8 mouse cellular contexts compared by ENCODE assay signal in genomic region chr9:79617336-79617735, GRCm38 (mm10).
DNase-seq lines count a peak whose midpoint lies in the region; ATAC-seq and TF ChIP-seq lines count a peak whose summit lies in the region.

No protein-coding gene starts in this region.

- no peak for TF ChIP-seq CTCF in ES-Bruce4 (IDR thresholded peaks at IDR 0.05; ENCODE audit: low read depth, low read length)

- H3K9ac ChIP-seq in ES-Bruce4 (ENCODE audit: low read depth, poor library complexity, severe bottlenecking): no peak overlapping the region
- H3K9ac ChIP-seq in heart, embryonic 12.5 days: no peak overlapping the region
- no peak overlapping the region for H3K9ac ChIP-seq in liver, embryonic 12.5 days

- H3K4me2 ChIP-seq in heart, embryonic 12.5 days: no peak overlapping the region
- no peak overlapping the region for H3K4me2 ChIP-seq in liver, embryonic 12.5 days

- no peaks in the 10 kb centered on the region for H3K36me3 ChIP-seq in ES-Bruce4 (ENCODE audit: control insufficient read depth, insufficient read depth, low read length, poor library complexity, severe bottlenecking)
- peaks cover 3% of the 10 kb centered on the region; the same call in 1 of the 2 replicates for H3K36me3 ChIP-seq in heart, embryonic 12.5 days
- H3K36me3 ChIP-seq in liver, embryonic 12.5 days: no peaks in the 10 kb centered on the region

- DNase-seq in adrenal gland, postnatal 14 days: peak; percentile 28
- no peak for DNase-seq in adrenal gland, adult 2 months
- no peak for DNase-seq in layer of hippocampus, adult 8-10 months (ENCODE audit: low spot score in 2 of 2)
- DNase-seq in layer of hippocampus, adult 18-20 months (ENCODE audit: low spot score in 2 of 2): no peak
- DNase-seq in right cerebral cortex, postnatal 14 days: no peak

- no peaks in the 10 kb centered on the region for H3K27me3 ChIP-seq in ES-Bruce4 (ENCODE audit: control insufficient read depth, insufficient read depth, low read length, poor library complexity, severe bottlenecking)
- H3K27me3 ChIP-seq in heart, embryonic 12.5 days (replicated peaks): no peaks in the 10 kb centered on the region
- H3K27me3 ChIP-seq in liver, embryonic 12.5 days (replicated peaks): no peaks in the 10 kb centered on the region

- no peak overlapping the region for H3K27ac ChIP-seq in ES-Bruce4 (ENCODE audit: insufficient read depth, low read length)
- peak overlapping the region; percentile 66 for H3K27ac ChIP-seq in heart, embryonic 12.5 days (ENCODE audit: poor library complexity, severe bottlenecking)
- no peak overlapping the region for H3K27ac ChIP-seq in liver, embryonic 12.5 days

- H3K4me3 ChIP-seq in ES-Bruce4 (ENCODE audit: low read depth, low read length): no peak overlapping the region
- H3K4me3 ChIP-seq in heart, embryonic 12.5 days: no peak overlapping the region
- no peak overlapping the region for H3K4me3 ChIP-seq in liver, embryonic 12.5 days

- H3K9me3 ChIP-seq in ES-Bruce4 (replicated peaks; ENCODE audit: control insufficient read depth, insufficient read depth, low read length, poor library complexity, severe bottlenecking): no peaks in the 10 kb centered on the region
- H3K9me3 ChIP-seq in heart, embryonic 12.5 days (replicated peaks): no peaks in the 10 kb centered on the region
- H3K9me3 ChIP-seq in liver, embryonic 12.5 days (replicated peaks): no peaks in the 10 kb centered on the region

- WGBS in heart, embryonic 12.5 days: 5% methylated on average over 3 of the region's 3 CpGs
- WGBS in liver, embryonic 12.5 days (ENCODE audit: insufficient replicate concordance): 12% methylated on average over 3 of the region's 3 CpGs

- TF ChIP-seq EP300 in ES-Bruce4 (IDR thresholded peaks at IDR 0.05; ENCODE audit: insufficient read depth, low read depth, low read length): peak; percentile 82

- no peak for TF ChIP-seq POLR2A in ES-Bruce4 (IDR thresholded peaks at IDR 0.05; ENCODE audit: insufficient read depth, low read length)

- ATAC-seq in heart, embryonic 12.5 days (ENCODE audit: insufficient number of reproducible peaks, low FRiP score): peak; percentile 96
- ATAC-seq in liver, embryonic 12.5 days: peak; percentile 30; the same call in 1 of the 2 replicates

- no peaks in the 10 kb centered on the region for H3K4me1 ChIP-seq in ES-Bruce4 (ENCODE audit: control insufficient read depth, insufficient read depth, low read length)
- peaks cover 15% of the 10 kb centered on the region for H3K4me1 ChIP-seq in heart, embryonic 12.5 days (replicated peaks)
- no peaks in the 10 kb centered on the region for H3K4me1 ChIP-seq in liver, embryonic 12.5 days
